Mouse (Mus musculus): ENCODE measurements around the gene Rrp15.
"Not testable (repeated sequence)": the region's sequence is repeated elsewhere in the genome, so short reads cannot be mapped to it uniquely, and the experiment has no call there.

The Rrp15 gene

GRCm38 (mm10) chr1:186748724-186749653 is at the start of gene Rrp15:
Gene Rrp15 (minus strand): TSS chr1:186749358.
- peak; percentile 98 for ATAC-seq (ENCODE audit: low TSS enrichment)

- no peak for ATAC-seq (ENCODE audit: low TSS enrichment)
Measured at GRCm38 (mm10) chr1:186797991-186798390, 48.8 kb upstream of the Rrp15 start.

GRCm38 (mm10) chr1:186785359-186785758 is 36.2 kb upstream of the Rrp15 start:
- ATAC-seq (ENCODE audit: low TSS enrichment): no peak

GRCm38 (mm10) chr1:186780826-186781225 is 31.7 kb upstream of the Rrp15 start:
- ATAC-seq (ENCODE audit: low TSS enrichment): no peak

GRCm38 (mm10) chr1:186773124-186773523 is 24.0 kb upstream of the Rrp15 start:
- no peak for ATAC-seq (ENCODE audit: low TSS enrichment)

- no peak for ATAC-seq (ENCODE audit: low TSS enrichment)
Measured at GRCm38 (mm10) chr1:186772547-186773077, 23.5 kb upstream of the Rrp15 start.

- no peak for ATAC-seq (ENCODE audit: low TSS enrichment)
Measured at GRCm38 (mm10) chr1:186772005-186772404, 22.8 kb upstream of the Rrp15 start.

- no peak for ATAC-seq (ENCODE audit: low TSS enrichment)
Measured at GRCm38 (mm10) chr1:186770659-186771058, 21.5 kb upstream of the Rrp15 start.

- ATAC-seq (ENCODE audit: low TSS enrichment): no peak
Measured at GRCm38 (mm10) chr1:186768392-186768791, 19.2 kb upstream of the Rrp15 start.

- not testable (repeated sequence) for ATAC-seq (ENCODE audit: low TSS enrichment)
Measured at GRCm38 (mm10) chr1:186763451-186763850, 14.3 kb upstream of the Rrp15 start.

GRCm38 (mm10) chr1:186749675-186750283 is 621 bp upstream of the Rrp15 start:
- peak; percentile 31 for ATAC-seq (ENCODE audit: low TSS enrichment)

- ATAC-seq (ENCODE audit: low TSS enrichment): no peak
Measured at GRCm38 (mm10) chr1:186739828-186740227, 9.3 kb downstream of the Rrp15 start.

GRCm38 (mm10) chr1:186735537-186735936 is 13.6 kb downstream of the Rrp15 start:
- no peak for ATAC-seq (ENCODE audit: low TSS enrichment)

- no peak for ATAC-seq (ENCODE audit: low TSS enrichment)
Measured at GRCm38 (mm10) chr1:186733052-186733451, 16.1 kb downstream of the Rrp15 start.

GRCm38 (mm10) chr1:186728778-186729177 is 20.4 kb downstream of the Rrp15 start:
- ATAC-seq (ENCODE audit: low TSS enrichment): no peak

- no peak for ATAC-seq (ENCODE audit: low TSS enrichment)
Measured at GRCm38 (mm10) chr1:186726117-186726516, 23.0 kb downstream of the Rrp15 start.

- ATAC-seq (ENCODE audit: low TSS enrichment): peak; percentile 15; the same call in 1 of the 2 replicates
Measured at GRCm38 (mm10) chr1:186722299-186722698, 26.9 kb downstream of the Rrp15 start.

GRCm38 (mm10) chr1:186721846-186722245 is 27.3 kb downstream of the Rrp15 start:
- peak; percentile 90 for ATAC-seq (ENCODE audit: low TSS enrichment)

- ATAC-seq (ENCODE audit: low TSS enrichment): no peak
Measured at GRCm38 (mm10) chr1:186721166-186721565, 28.0 kb downstream of the Rrp15 start.

GRCm38 (mm10) chr1:186719708-186720107 is 29.4 kb downstream of the Rrp15 start:
- ATAC-seq (ENCODE audit: low TSS enrichment): no peak

- ATAC-seq (ENCODE audit: low TSS enrichment): no peak
Measured at GRCm38 (mm10) chr1:186718881-186719280, 30.3 kb downstream of the Rrp15 start.

GRCm38 (mm10) chr1:186714980-186715896 is 33.9 kb downstream of the Rrp15 start:
- ATAC-seq (ENCODE audit: low TSS enrichment): no peak
